Comparison of ENCODE assay signal across 8 mouse cellular contexts in genomic region chr12:99215521-99216255, GRCm38 (mm10).
DNase-seq lines count a peak whose midpoint lies in the region; ATAC-seq lines count a peak whose summit lies in the region.

No protein-coding gene starts in this region.

- peak overlapping the region; percentile 27 for H3K9ac ChIP-seq in heart, embryonic 16.5 days (ENCODE audit: low read length)
- H3K9ac ChIP-seq in lung, embryonic 16.5 days (ENCODE audit: low read length), result no peak overlapping the region

- peak; percentile 90 for DNase-seq in heart, adult 11 months
- no peak for DNase-seq in heart, postnatal 25 days (ENCODE audit: low spot score)
- DNase-seq in cerebellum, adult 9-10 months, result peak; percentile 98
- DNase-seq in thymus, adult 18-20 months, result no peak
- DNase-seq in thymus, postnatal 4 days, result no peak
- DNase-seq in spleen, postnatal 14 days (ENCODE audit: low spot score in 2 of 2), result no peak

- H3K4me2 ChIP-seq in heart, embryonic 16.5 days (ENCODE audit: low read depth, low read length), result no peak overlapping the region
- H3K4me2 ChIP-seq in lung, embryonic 16.5 days (ENCODE audit: low read depth, low read length), result no peak overlapping the region

- peaks cover 57% of the 10 kb centered on the region for H3K4me1 ChIP-seq in heart, embryonic 16.5 days (ENCODE audit: control insufficient read depth, insufficient read depth, low read length)
- H3K4me1 ChIP-seq in lung, embryonic 16.5 days (replicated peaks; ENCODE audit: control insufficient read depth, insufficient read depth, low read length), result peaks cover 23% of the 10 kb centered on the region

- peak overlapping the region; percentile 81 for H3K27ac ChIP-seq in heart, embryonic 16.5 days (ENCODE audit: low read length)
- no peak overlapping the region for H3K27ac ChIP-seq in lung, embryonic 16.5 days (ENCODE audit: low read length)

- ATAC-seq in heart, embryonic 16.5 days (replicated peaks; ENCODE audit: extremely low read depth, insufficient read depth, low FRiP score), result peak; percentile 43; the same call in 1 of the 2 replicates
- peak; percentile 55 for ATAC-seq in lung, embryonic 16.5 days (ENCODE audit: low read depth)

- intact Hi-C loops in heart, postnatal 25 days (cut with DNase I), result loop anchor here (5.0 kb wide), 1 partner anchor 177 kb away; no protein-coding TSS in a partner anchor

- H3K4me3 ChIP-seq in heart, embryonic 16.5 days (ENCODE audit: low read length), result no peak overlapping the region
- H3K4me3 ChIP-seq in lung, embryonic 16.5 days (ENCODE audit: low read length), result no peak overlapping the region

- no peaks in the 10 kb centered on the region for H3K9me3 ChIP-seq in heart, embryonic 16.5 days (replicated peaks; ENCODE audit: control insufficient read depth, low read length)
- H3K9me3 ChIP-seq in lung, embryonic 16.5 days (ENCODE audit: control insufficient read depth, low read length), result no peaks in the 10 kb centered on the region

- H3K36me3 ChIP-seq in heart, embryonic 16.5 days (ENCODE audit: control insufficient read depth, insufficient read depth), result no peaks in the 10 kb centered on the region
- H3K36me3 ChIP-seq in lung, embryonic 16.5 days (ENCODE audit: control insufficient read depth, insufficient read depth, low read length), result no peaks in the 10 kb centered on the region

- WGBS in heart, embryonic 16.5 days, result 65% methylated on average over 11 of the region's 11 CpGs
- 62% methylated on average over 11 of the region's 11 CpGs for WGBS in lung, embryonic 16.5 days

- no peaks in the 10 kb centered on the region for H3K27me3 ChIP-seq in heart, embryonic 16.5 days (ENCODE audit: control insufficient read depth, insufficient read depth, low read length)
- no peaks in the 10 kb centered on the region for H3K27me3 ChIP-seq in lung, embryonic 16.5 days (ENCODE audit: control insufficient read depth, insufficient read depth, low read depth, low read length)

Comparison
In these comparisons a context has a peak if more than half of its experiments do, and no peak if none do; other contexts are left out.
1. DNase-seq: peak in heart, adult 11 months (single experiment) and cerebellum, adult 9-10 months (single experiment); none in heart, postnatal 25 days (single experiment), thymus, adult 18-20 months (0 of 2), thymus, postnatal 4 days (single experiment) and spleen, postnatal 14 days (0 of 2).